Mouse (Mus musculus) hindbrain, postnatal 0 days (tissue): ENCODE measurements around the gene Exoc3l4. TPM values are rescaled to one million over a fixed set of nuclear protein-coding genes. Genes with fewer than 3 reads are reported as not detected.

Experiments used
- ATAC-seq: fragments of 200-750 bp; cut with Nextera tagmentation; 2 replicates; pipeline ENCODE4 v1.8.0; 2017; ENCODE audit warnings: mild to moderate bottlenecking, moderate TSS enrichment, moderate library complexity
- DNase-seq: peaks from one replicate; pipeline ENCODE4 v3.0.0-alpha.2; 2015; ENCODE audit warnings: low spot score
- H3K27ac ChIP-seq: fragments of 300-500 bp; sonication (generic); 2 replicates; pipeline ENCODE4 v1.5.1; 2014; ENCODE audit warnings: mild to moderate bottlenecking
- H3K27me3 ChIP-seq: fragments of 300-500 bp; sonication (generic); 2 replicates; pipeline ENCODE4 v1.6.1; 2014; ENCODE audit warnings: low read length, mixed read lengths; ENCODE audit not compliant: insufficient read depth
- H3K36me3 ChIP-seq: fragments of 300-500 bp; sonication (generic); 2 replicates; pipeline ENCODE4 v1.6.1; 2014; ENCODE audit warnings: low read length, mixed read lengths; ENCODE audit not compliant: insufficient read depth
- H3K4me1 ChIP-seq: fragments of 300-500 bp; sonication (generic); 2 replicates; pipeline ENCODE4 v1.6.1; 2014; ENCODE audit warnings: antibody characterized with exemption, low read length, mixed read lengths; ENCODE audit not compliant: insufficient read depth
- H3K4me2 ChIP-seq: fragments of 300-500 bp; sonication (generic); 2 replicates; pipeline ENCODE4 v1.6.1; 2014; ENCODE audit warnings: low read depth, mild to moderate bottlenecking, low read length, moderate library complexity, mixed read lengths
- H3K4me3 ChIP-seq: fragments of 300-500 bp; sonication (generic); 2 replicates; pipeline ENCODE4 v1.5.1; 2014; ENCODE audit warnings: low read length
- H3K9ac ChIP-seq: fragments of 300-500 bp; sonication (generic); replicated peaks from 2 replicates; pipeline ENCODE4 v1.6.1; 2014; ENCODE audit warnings: mild to moderate bottlenecking, low read length, moderate library complexity, mixed read lengths
- H3K9me3 ChIP-seq: fragments of 300-500 bp; sonication (generic); 2 replicates; pipeline ENCODE4 v1.6.1; 2016; ENCODE audit warnings: low read length, mixed read lengths
- CTCF ChIP-seq: IDR thresholded peaks from 2 replicates; pipeline ENCODE4 v1.5.1; 2016; ENCODE audit warnings: antibody characterized with exemption, control low read depth, low read depth
- WGBS: fragments of 180-500 bp; shearing (Covaris S2); extraction: QIAGEN DNeasy Blood & Tissue Kit; methylation state at CpG from one replicate; pipeline ENCODE4 v1.1.7; 2014; 5-methylcytosine and 5-hydroxymethylcytosine counted together
- polyA plus RNA-seq: library from polyadenylated mRNA; unstranded; fragments of >200 nt; fragmentation: Nextera tagmentation; extraction: Ambion mirVana; gene quantifications from 2 replicates; pipeline ENCODE4 v1.2.1, GENCODE M21; 2015
- total RNA-seq: library from RNA; depleted of rRNA; stranded (reverse); fragments of >200 nt; gene quantifications from 2 replicates; pipeline ENCODE4 v1.2.3, GENCODE M21; 2014

The Exoc3l4 gene
- total and polyA plus RNA-seq, 2 experiments from 2014 or later = 0.99 to 2.3 TPM

DNA sequence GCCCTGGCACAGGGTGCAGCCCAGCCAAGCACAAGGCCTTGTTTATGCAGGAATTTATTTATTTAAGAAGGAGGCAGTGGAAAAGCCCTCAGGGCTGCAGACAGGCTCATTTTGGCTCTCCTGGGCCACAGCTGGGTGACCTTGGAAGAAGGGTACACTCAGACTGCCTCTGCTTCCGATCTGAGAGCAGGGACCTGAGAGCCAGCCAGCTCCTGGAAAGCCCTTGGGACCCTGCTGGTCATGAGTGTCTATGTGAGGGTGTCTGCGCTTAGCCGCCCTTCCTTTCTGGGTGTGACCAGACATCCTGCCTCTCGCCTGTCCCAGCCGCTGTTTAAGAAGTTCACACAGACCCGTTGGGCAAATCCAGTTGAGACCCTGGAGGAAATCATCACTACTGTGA lies 33.5 kb downstream of the Exoc3l4 start:
- WGBS = 57% methylated on average over 6 of the region's 6 CpGs
- peaks cover 47% of the 10 kb centered on the region for H3K27me3 ChIP-seq
- ATAC-seq = no peak

GRCm38 (mm10) chr12:111451561-111451960 lies 34.7 kb downstream of the Exoc3l4 start:
- peaks cover 40% of the 10 kb centered on the region for H3K27me3 ChIP-seq

More for the DNA sequence above, 33.5 kb downstream of the Exoc3l4 start:
- Histone ChIP-seq H3K4me1 (peaks cover 4% of the 10 kb centered on the region; the same call in 1 of the 2 replicates), H3K36me3 (no peaks in the 10 kb centered on the region), H3K4me3 (no peak overlapping the region), H3K9me3 (no peaks in the 10 kb centered on the region), H3K27ac (no peak overlapping the region), H3K4me2 (no peak overlapping the region), H3K9ac (no peak overlapping the region)
- DNase-seq = no peak
- TF ChIP-seq CTCF = no peak

DNA sequence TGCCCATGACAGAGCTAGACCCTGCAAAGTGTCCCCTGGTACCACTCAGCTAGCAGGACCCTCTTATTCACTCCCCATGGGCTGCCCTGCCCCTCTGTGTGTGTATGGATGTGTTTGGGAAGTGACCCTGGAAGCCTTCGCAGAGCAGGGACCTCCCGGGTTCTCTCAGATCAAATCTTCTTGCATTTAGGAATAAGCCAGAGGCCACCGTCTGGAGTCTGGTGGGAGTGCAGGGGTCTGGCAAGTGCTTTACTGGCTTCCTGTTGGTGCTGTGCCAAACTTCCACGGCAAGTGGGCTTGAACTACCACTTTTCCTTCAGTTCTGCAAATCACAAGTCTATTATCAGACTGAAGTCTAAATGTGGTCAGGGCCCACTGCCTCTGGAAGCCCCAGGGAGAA lies 37.2 kb downstream of the Exoc3l4 start:
- no peak overlapping the region for H3K9ac ChIP-seq
- no peak overlapping the region for H3K4me2 ChIP-seq
- peak; percentile 62 for DNase-seq
- H3K4me1 ChIP-seq = no peaks in the 10 kb centered on the region
- no peaks in the 10 kb centered on the region for H3K36me3 ChIP-seq
- H3K4me3 ChIP-seq = no peak overlapping the region
- 33% methylated on average over 4 of the region's 4 CpGs for WGBS
- no peaks in the 10 kb centered on the region for H3K9me3 ChIP-seq
- no peak for TF ChIP-seq CTCF
- H3K27ac ChIP-seq = no peak overlapping the region
- peak; percentile 28; the same call in 1 of the 2 replicates for ATAC-seq
- peaks cover 15% of the 10 kb centered on the region; the same call in 1 of the 2 replicates for H3K27me3 ChIP-seq

More at GRCm38 (mm10) chr12:111451561-111451960, 34.7 kb downstream of the Exoc3l4 start:
- no peak overlapping the region for H3K9ac ChIP-seq
- ATAC-seq (no peak), DNase-seq (no peak)
- H3K36me3 ChIP-seq = no peaks in the 10 kb centered on the region
- H3K9me3 ChIP-seq = no peaks in the 10 kb centered on the region
- no peak overlapping the region for H3K27ac ChIP-seq
- H3K4me1 ChIP-seq = no peaks in the 10 kb centered on the region
- WGBS = 90% methylated on average over 7 of the region's 7 CpGs
- no peak overlapping the region for H3K4me2 ChIP-seq
- TF ChIP-seq CTCF = no peak
- no peak overlapping the region for H3K4me3 ChIP-seq

GRCm38 (mm10) chr12:111454543-111455280 lies 37.9 kb downstream of the Exoc3l4 start:
- H3K4me1 ChIP-seq = no peaks in the 10 kb centered on the region
- H3K4me2 ChIP-seq = no peak overlapping the region
- no peaks in the 10 kb centered on the region for H3K9me3 ChIP-seq
- ATAC-seq (no peak), DNase-seq (no peak)
- H3K9ac ChIP-seq = no peak overlapping the region
- no peak for TF ChIP-seq CTCF
- H3K4me3 ChIP-seq = no peak overlapping the region
- WGBS = 70% methylated on average over 10 of the region's 10 CpGs
- H3K27ac ChIP-seq = no peak overlapping the region
- no peaks in the 10 kb centered on the region for H3K36me3 ChIP-seq
- peaks cover 10% of the 10 kb centered on the region; the same call in 1 of the 2 replicates for H3K27me3 ChIP-seq

- peaks cover 3% of the 10 kb centered on the region; the same call in 1 of the 2 replicates for H3K27me3 ChIP-seq
- no peak overlapping the region for H3K27ac ChIP-seq
- ATAC-seq (no peak), DNase-seq (no peak)
- WGBS = 69% methylated on average over 12 of the region's 12 CpGs
- H3K9ac ChIP-seq = no peak overlapping the region
- no peaks in the 10 kb centered on the region for H3K4me1 ChIP-seq
- no peaks in the 10 kb centered on the region for H3K9me3 ChIP-seq
- H3K4me2 ChIP-seq = no peak overlapping the region
- TF ChIP-seq CTCF = no peak
- no peaks in the 10 kb centered on the region for H3K36me3 ChIP-seq
- no peak overlapping the region for H3K4me3 ChIP-seq
Observed at GRCm38 (mm10) chr12:111455311-111455846, 38.6 kb downstream of the Exoc3l4 start.

DNA sequence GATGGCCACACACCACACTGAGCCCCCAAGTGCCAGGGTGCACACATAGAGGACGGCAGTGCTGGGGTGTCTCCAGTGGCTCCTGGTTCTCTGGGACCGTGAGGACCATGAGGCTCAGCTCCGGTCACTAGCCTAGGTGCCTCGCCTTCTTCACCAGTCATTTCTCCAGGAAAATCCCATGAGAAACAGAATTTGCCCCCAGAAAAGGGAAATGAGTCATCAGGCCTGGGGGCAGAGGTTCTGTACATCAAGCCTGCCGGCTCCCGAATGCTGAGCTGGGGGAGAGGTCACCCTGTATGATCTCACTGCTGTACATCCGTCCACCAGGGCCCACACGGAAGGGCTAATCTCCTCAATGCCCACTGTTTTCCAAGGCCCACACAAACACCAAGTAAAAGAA lies 39.0 kb downstream of the Exoc3l4 start:
- no peak for ATAC-seq
- Histone ChIP-seq H3K27ac (no peak overlapping the region), H3K4me1 (no peaks in the 10 kb centered on the region), H3K4me3 (no peak overlapping the region), H3K4me2 (no peak overlapping the region), H3K27me3 (no peaks in the 10 kb centered on the region; the same call in 1 of the 2 replicates), H3K36me3 (no peaks in the 10 kb centered on the region), H3K9ac (no peak overlapping the region), H3K9me3 (no peaks in the 10 kb centered on the region)
- no peak for DNase-seq
- WGBS = 68% methylated on average over 8 of the region's 8 CpGs
- TF ChIP-seq CTCF = no peak

- WGBS = 73% methylated on average over 1 of the region's 1 CpGs
- Histone ChIP-seq H3K9me3 (no peaks in the 10 kb centered on the region), H3K36me3 (no peaks in the 10 kb centered on the region), H3K4me2 (no peak overlapping the region), H3K4me3 (no peak overlapping the region), H3K4me1 (0 out of 2 replicates have a peak, but pooled peaks cover 4% of the 10 kb centered on the region), H3K27me3 (no peaks in the 10 kb centered on the region), H3K27ac (no peak overlapping the region), H3K9ac (no peak overlapping the region)
- DNase-seq (no peak), ATAC-seq (no peak)
- no peak for TF ChIP-seq CTCF
Observed at GRCm38 (mm10) chr12:111457742-111458141, 40.9 kb downstream of the Exoc3l4 start.
